Mouse (Mus musculus) lung, embryonic 14.5 days (tissue): Measurements from ENCODE around the gene Alb. TPM values are rescaled to one million over a fixed set of nuclear protein-coding genes. Genes with fewer than 3 reads are reported as not detected.

ENCODE experiments used
- ATAC-seq: fragments of 200-750 bp; cut with Nextera tagmentation; 2 replicates; pipeline ENCODE4 v1.8.0; 2017; ENCODE audit warnings: mild to moderate bottlenecking, moderate TSS enrichment, moderate library complexity; ENCODE audit not compliant: insufficient read depth
- DNase-seq: peaks from one replicate; pipeline ENCODE4 v3.0.0-alpha.2; 2015
- H3K27ac ChIP-seq: fragments of 300-500 bp; sonication (generic); 2 replicates; pipeline ENCODE4 v1.5.1; 2014; ENCODE audit warnings: low read depth, mild to moderate bottlenecking, moderate library complexity
- H3K27me3 ChIP-seq: fragments of 300-500 bp; sonication (generic); 2 replicates; pipeline ENCODE4 v1.6.1; 2014; ENCODE audit warnings: low read length, control low read depth; ENCODE audit not compliant: insufficient read depth
- H3K36me3 ChIP-seq: fragments of 300-500 bp; sonication (generic); 2 replicates; pipeline ENCODE4 v1.6.1; 2014; ENCODE audit warnings: control low read depth; ENCODE audit not compliant: insufficient read depth
- H3K4me1 ChIP-seq: fragments of 300-500 bp; sonication (generic); 2 replicates; pipeline ENCODE4 v1.6.1; 2014; ENCODE audit warnings: antibody characterized with exemption, control low read depth; ENCODE audit not compliant: insufficient read depth
- H3K4me2 ChIP-seq: fragments of 300-500 bp; sonication (generic); 2 replicates; pipeline ENCODE4 v1.6.1; 2014; ENCODE audit warnings: mild to moderate bottlenecking
- H3K4me3 ChIP-seq: fragments of 300-500 bp; sonication (generic); 2 replicates; pipeline ENCODE4 v1.5.1; 2014; ENCODE audit warnings: low read depth, low read length
- H3K9ac ChIP-seq: fragments of 300-500 bp; sonication (generic); 2 replicates; pipeline ENCODE4 v1.6.1; 2014
- H3K9me3 ChIP-seq: fragments of 300-500 bp; sonication (generic); 2 replicates; pipeline ENCODE4 v1.6.1; 2016; ENCODE audit warnings: low read depth, low read length, control low read depth
- CTCF ChIP-seq: IDR thresholded peaks from 2 replicates; pipeline ENCODE4 v1.5.1; 2016; ENCODE audit warnings: antibody characterized with exemption, low read depth
- WGBS: fragments of 180-500 bp; shearing (Covaris S2); extraction: QIAGEN DNeasy Blood & Tissue Kit; methylation state at CpG from one replicate; pipeline ENCODE4 v1.1.7; 2014; 5-methylcytosine and 5-hydroxymethylcytosine counted together
- polyA plus RNA-seq: library from polyadenylated mRNA; unstranded; fragments of >200 nt; fragmentation: Nextera tagmentation; extraction: Ambion mirVana; gene quantifications from 2 replicates; pipeline ENCODE4 v1.2.1, GENCODE M21; 2014

The Alb gene
- polyA plus RNA-seq, 1 experiment from 2014 or later: 1.7 TPM

DNA sequence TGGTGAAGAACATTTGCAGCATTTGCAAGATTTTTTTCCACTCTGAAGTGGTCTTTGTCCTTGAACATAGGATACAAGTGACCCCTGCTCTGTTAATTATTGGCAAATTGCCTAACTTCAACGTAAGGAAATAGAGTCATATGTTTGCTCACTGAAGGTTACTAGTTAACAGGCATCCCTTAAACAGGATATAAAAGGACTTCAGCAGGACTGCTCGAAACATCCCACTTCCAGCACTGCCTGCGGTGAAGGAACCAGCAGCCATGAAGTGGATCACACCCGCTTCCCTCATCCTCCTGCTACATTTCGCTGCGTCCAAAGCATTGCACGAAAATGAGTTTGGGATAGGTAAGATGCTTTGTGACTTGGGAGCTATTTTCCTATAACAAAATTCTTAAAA is 29.8 kb downstream of the Alb start, which contains the start of gene Afp:
Gene Afp (plus strand): TSS at position 220 of the 400 bp plus-strand sequence.
- H3K4me3 ChIP-seq: no peak within 1 kb of the TSS
- TF ChIP-seq CTCF: no peak
- ATAC-seq (no peak), DNase-seq (peak; percentile 8)
- no peaks in the 10 kb centered on the region for H3K9me3 ChIP-seq
- no peak within 1 kb of the TSS for H3K4me2 ChIP-seq
- 70% methylated on average over 7 of the region's 7 CpGs for WGBS
- no peak within 1 kb of the TSS for H3K9ac ChIP-seq
- no peak within 1 kb of the TSS for H3K27ac ChIP-seq
- no peaks in the 10 kb centered on the region for H3K4me1 ChIP-seq
- H3K27me3 ChIP-seq: no peaks in the 10 kb centered on the region
- H3K36me3 ChIP-seq: no peaks in the 10 kb centered on the region

DNA sequence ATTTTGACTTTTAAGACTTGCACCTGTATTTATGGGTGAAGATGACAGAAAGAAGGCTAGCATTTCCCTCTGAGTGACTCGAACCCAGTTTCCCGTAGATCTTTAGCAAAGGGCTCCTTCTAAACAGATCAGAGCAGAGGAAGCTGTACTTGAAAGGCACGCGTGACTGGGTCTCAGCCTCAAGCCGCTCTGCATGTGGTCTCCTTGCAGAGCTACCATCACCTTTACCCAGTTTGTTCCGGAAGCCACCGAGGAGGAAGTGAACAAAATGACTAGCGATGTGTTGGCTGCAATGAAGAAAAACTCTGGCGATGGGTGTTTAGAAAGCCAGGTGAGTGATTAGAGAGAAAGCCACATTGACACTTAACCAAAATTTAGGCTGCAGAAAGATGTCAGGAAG is 31.7 kb downstream of the Alb start:
- Histone ChIP-seq H3K9ac (no peak overlapping the region), H3K4me3 (no peak overlapping the region), H3K4me2 (no peak overlapping the region), H3K27ac (no peak overlapping the region), H3K36me3 (no peaks in the 10 kb centered on the region), H3K27me3 (no peaks in the 10 kb centered on the region), H3K4me1 (no peaks in the 10 kb centered on the region), H3K9me3 (no peaks in the 10 kb centered on the region)
- no peak for TF ChIP-seq CTCF
- DNase-seq (no peak), ATAC-seq (no peak)
- 57% methylated on average over 9 of the region's 9 CpGs for WGBS

DNA sequence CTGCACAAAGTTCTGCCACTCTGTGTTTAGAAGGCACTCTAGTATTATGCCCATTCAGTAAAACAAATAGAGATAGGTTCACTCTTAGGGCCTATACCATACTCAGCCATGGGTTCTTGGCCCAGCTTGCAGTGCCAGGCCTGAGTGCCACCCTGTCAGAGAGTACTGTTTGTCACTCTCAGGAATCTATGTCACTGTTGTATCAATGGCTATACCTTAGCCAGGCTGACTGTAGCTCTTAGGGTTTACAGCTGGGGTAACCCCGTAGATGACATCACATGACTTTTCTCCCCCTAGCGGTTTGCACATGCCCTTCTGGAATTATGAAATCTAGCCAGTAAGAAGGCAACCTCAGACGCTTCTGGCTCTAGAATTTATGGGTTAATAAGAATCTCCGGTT is 33.6 kb downstream of the Alb start:
- Histone ChIP-seq H3K4me2 (no peak overlapping the region), H3K9me3 (no peaks in the 10 kb centered on the region), H3K4me3 (no peak overlapping the region), H3K36me3 (no peaks in the 10 kb centered on the region), H3K9ac (no peak overlapping the region), H3K4me1 (no peaks in the 10 kb centered on the region), H3K27ac (no peak overlapping the region), H3K27me3 (no peaks in the 10 kb centered on the region)
- 85% methylated on average over 4 of the region's 4 CpGs for WGBS
- no peak for TF ChIP-seq CTCF
- DNase-seq (no peak), ATAC-seq (no peak)

DNA sequence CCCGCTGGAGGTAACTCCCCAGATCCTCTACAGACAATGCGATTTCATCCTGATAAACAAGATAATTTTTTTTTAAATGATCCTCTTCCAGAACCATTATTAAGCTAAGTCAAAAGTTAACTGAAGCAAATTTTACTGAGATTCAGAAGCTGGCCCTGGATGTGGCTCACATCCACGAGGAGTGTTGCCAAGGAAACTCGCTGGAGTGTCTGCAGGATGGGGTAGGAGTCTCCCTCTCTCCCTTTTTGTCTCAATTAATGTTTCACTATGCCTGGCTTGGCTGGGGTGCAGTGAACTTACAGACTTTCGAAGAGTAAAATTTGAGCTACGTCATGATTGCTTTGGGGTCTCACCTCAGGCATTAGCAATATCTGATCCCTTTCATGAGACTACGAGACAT is 38.8 kb downstream of the Alb start:
- Histone ChIP-seq H3K27me3 (no peaks in the 10 kb centered on the region), H3K27ac (no peak overlapping the region), H3K4me3 (no peak overlapping the region), H3K4me1 (no peaks in the 10 kb centered on the region), H3K4me2 (no peak overlapping the region), H3K36me3 (no peaks in the 10 kb centered on the region), H3K9ac (no peak overlapping the region), H3K9me3 (no peaks in the 10 kb centered on the region)
- WGBS: 55% methylated on average over 7 of the region's 7 CpGs
- ATAC-seq (no peak), DNase-seq (peak; percentile 26)
- no peak for TF ChIP-seq CTCF

DNA sequence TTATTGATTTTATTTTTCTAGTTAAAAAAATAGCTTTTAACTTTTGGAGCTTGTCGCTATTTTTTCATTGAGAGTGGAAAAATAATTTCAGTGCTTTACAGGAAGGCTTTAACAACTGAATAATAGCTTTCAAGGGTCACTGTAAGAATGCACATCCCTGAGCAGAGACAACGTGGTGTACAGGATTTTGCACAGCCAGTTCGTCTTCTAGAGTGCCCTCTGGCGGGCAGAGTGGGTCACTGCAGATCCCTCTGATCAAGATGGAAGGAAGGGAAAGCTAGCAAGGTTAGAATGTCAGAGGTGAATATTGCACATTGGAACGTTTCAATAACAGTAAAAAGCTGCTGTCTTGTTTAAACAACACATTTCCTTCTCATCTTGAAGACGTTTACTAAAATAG is 40.0 kb downstream of the Alb start:
- H3K36me3 ChIP-seq: no peaks in the 10 kb centered on the region
- H3K4me1 ChIP-seq: no peaks in the 10 kb centered on the region
- no peaks in the 10 kb centered on the region for H3K9me3 ChIP-seq
- no peaks in the 10 kb centered on the region for H3K27me3 ChIP-seq
- 4% methylated on average over 6 of the region's 6 CpGs for WGBS
- H3K9ac ChIP-seq: no peak overlapping the region
- DNase-seq (peak; percentile 89), ATAC-seq (peak; percentile 62; the same call in 1 of the 2 replicates)
- no peak overlapping the region for H3K4me2 ChIP-seq
- no peak overlapping the region for H3K4me3 ChIP-seq
- H3K27ac ChIP-seq: no peak overlapping the region
- peak; percentile 90 for TF ChIP-seq CTCF

DNA sequence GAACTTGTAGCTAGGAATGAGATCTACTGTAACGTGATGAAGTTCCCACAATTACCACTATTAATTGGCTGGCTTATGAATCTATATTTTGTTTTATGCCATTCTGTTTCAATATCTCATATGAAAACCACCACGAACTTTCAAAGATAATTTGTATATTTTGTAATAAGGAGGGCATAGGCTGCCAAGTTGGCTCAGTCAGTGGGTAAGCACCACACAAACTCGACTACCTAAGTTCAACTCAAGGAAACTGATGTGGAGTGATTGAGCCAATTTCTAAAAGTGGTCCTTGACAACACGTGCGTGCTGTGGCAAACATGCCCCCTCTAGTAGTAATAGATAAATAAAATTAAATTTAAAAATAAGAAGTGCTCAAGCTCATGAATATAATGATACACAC is 41.1 kb downstream of the Alb start:
- Histone ChIP-seq H3K4me2 (no peak overlapping the region), H3K36me3 (no peaks in the 10 kb centered on the region), H3K4me1 (no peaks in the 10 kb centered on the region), H3K4me3 (no peak overlapping the region), H3K27me3 (no peaks in the 10 kb centered on the region), H3K9me3 (no peaks in the 10 kb centered on the region), H3K9ac (no peak overlapping the region), H3K27ac (no peak overlapping the region)
- TF ChIP-seq CTCF: no peak
- DNase-seq (no peak), ATAC-seq (no peak)
- WGBS: 84% methylated on average over 5 of the region's 5 CpGs

DNA sequence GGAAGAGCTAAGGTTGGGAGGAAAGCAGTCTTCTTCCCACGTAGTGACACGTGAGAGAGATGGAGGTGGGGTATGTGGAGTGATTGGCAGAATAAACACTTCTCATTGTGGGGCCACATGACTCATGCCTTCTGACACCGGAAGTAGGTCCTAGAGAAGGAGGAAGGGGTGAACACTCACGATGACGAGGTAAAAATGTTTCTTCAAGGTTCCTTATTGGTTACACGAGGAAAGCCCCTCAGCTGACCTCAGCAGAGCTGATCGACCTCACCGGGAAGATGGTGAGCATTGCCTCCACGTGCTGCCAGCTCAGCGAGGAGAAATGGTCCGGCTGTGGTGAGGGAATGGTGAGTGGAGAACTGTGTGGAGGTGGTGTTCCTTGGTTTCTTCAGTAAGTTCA is 44.0 kb downstream of the Alb start:
- ATAC-seq: no peak
- H3K4me3 ChIP-seq: no peak overlapping the region
- H3K27ac ChIP-seq: no peak overlapping the region
- no peaks in the 10 kb centered on the region for H3K9me3 ChIP-seq
- no peaks in the 10 kb centered on the region for H3K27me3 ChIP-seq
- WGBS: 61% methylated on average over 11 of the region's 11 CpGs
- H3K36me3 ChIP-seq: no peaks in the 10 kb centered on the region
- no peak overlapping the region for H3K4me2 ChIP-seq
- DNase-seq: no peak
- no peak for TF ChIP-seq CTCF
- no peak overlapping the region for H3K9ac ChIP-seq
- no peaks in the 10 kb centered on the region for H3K4me1 ChIP-seq

DNA sequence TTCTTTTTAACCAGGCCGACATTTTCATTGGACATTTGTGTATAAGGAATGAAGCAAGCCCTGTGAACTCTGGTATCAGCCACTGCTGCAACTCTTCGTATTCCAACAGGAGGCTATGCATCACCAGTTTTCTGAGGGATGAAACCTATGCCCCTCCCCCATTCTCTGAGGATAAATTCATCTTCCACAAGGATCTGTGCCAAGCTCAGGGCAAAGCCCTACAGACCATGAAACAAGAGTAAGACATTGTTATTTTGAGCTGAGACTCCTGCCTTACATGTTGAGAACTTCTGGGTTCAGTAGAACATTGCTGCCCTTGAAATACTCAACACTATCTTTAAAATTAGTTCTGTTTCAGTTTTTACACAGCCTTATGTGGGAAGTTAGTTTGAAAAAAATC is 45.8 kb downstream of the Alb start:
- Histone ChIP-seq H3K4me1 (no peaks in the 10 kb centered on the region), H3K27me3 (no peaks in the 10 kb centered on the region), H3K9ac (no peak overlapping the region), H3K4me2 (no peak overlapping the region), H3K4me3 (no peak overlapping the region), H3K9me3 (no peaks in the 10 kb centered on the region), H3K36me3 (no peaks in the 10 kb centered on the region), H3K27ac (no peak overlapping the region)
- 52% methylated on average over 2 of the region's 2 CpGs for WGBS
- DNase-seq (peak; percentile 16), ATAC-seq (no peak)
- TF ChIP-seq CTCF: no peak
